Mouse (Mus musculus) large intestine, adult 2 months (tissue): ENCODE data around the gene Tshz2. TPM values are rescaled to one million over a fixed set of nuclear protein-coding genes. Genes with fewer than 3 reads are reported as not detected.
"Not testable (repeated sequence)": the region's sequence is repeated elsewhere in the genome, so short reads cannot be mapped to it uniquely, and the experiment has no call there.

Source experiments
- DNase-seq: peaks from one replicate; pipeline ENCODE4 v3.0.0-alpha.2; 2012; ENCODE audit warnings: low read depth, low spot score
- WGBS: fragments of 180-500 bp; shearing (Covaris S2); methylation state at CpG from one replicate; pipeline ENCODE4 v1.1.7; 2018; 5-methylcytosine and 5-hydroxymethylcytosine counted together
- polyA plus RNA-seq: library from polyadenylated mRNA; depleted of rRNA; stranded (reverse); fragments of >200 nt; gene quantifications from 2 replicates; pipeline ENCODE4 v1.2.3, GENCODE M21; 2012

Tshz2 gene
- polyA plus RNA-seq, 1 experiment = 5.9 TPM

- 95% methylated on average over 13 of the region's 13 CpGs for WGBS
Measured at GRCm38 (mm10) chr2:169838521-169838920, 205.7 kb downstream of the Tshz2 start.

GRCm38 (mm10) chr2:169841442-169841841 is 208.6 kb downstream of the Tshz2 start:
- DNase-seq = no peak
- WGBS = 76% methylated on average over 10 of the region's 10 CpGs

More at GRCm38 (mm10) chr2:169838521-169838920, 205.7 kb downstream of the Tshz2 start:
- DNase-seq = no peak

GRCm38 (mm10) chr2:169842494-169842893 is 209.7 kb downstream of the Tshz2 start:
- DNase-seq = no peak
- 62% methylated on average over 6 of the region's 6 CpGs for WGBS

- no peak for DNase-seq
- WGBS = 63% methylated on average over 6 of the region's 6 CpGs
Measured at GRCm38 (mm10) chr2:169843553-169843952, 210.7 kb downstream of the Tshz2 start.

GRCm38 (mm10) chr2:169849077-169849476 is 216.3 kb downstream of the Tshz2 start:
- DNase-seq = no peak
- whole genome bisulfite sequencing = 48% methylated on average over 7 of the region's 7 CpGs

GRCm38 (mm10) chr2:169849541-169849940 is 216.7 kb downstream of the Tshz2 start:
- 87% methylated on average over 3 of the region's 3 CpGs for WGBS

GRCm38 (mm10) chr2:169851606-169852005 is 218.8 kb downstream of the Tshz2 start:
- 79% methylated on average over 5 of the region's 5 CpGs for WGBS
- DNase-seq = no peak

More at GRCm38 (mm10) chr2:169849541-169849940, 216.7 kb downstream of the Tshz2 start:
- DNase-seq = no peak

GRCm38 (mm10) chr2:169854491-169854890 is 221.7 kb downstream of the Tshz2 start:
- DNase-seq = no peak
- WGBS = 72% methylated on average over 11 of the region's 11 CpGs

GRCm38 (mm10) chr2:169857041-169857440 is 224.2 kb downstream of the Tshz2 start:
- not testable (repeated sequence) for DNase-seq

- DNase-seq = no peak
- 56% methylated on average over 4 of the region's 4 CpGs for WGBS
Measured at GRCm38 (mm10) chr2:169859078-169859855, 226.5 kb downstream of the Tshz2 start.

- 56% methylated on average over 5 of the region's 5 CpGs for WGBS
- DNase-seq = no peak
Measured at GRCm38 (mm10) chr2:169860895-169861294, 228.1 kb downstream of the Tshz2 start.

- 57% methylated on average over 6 of the region's 6 CpGs for WGBS
- no peak for DNase-seq
Measured at GRCm38 (mm10) chr2:169862701-169863100, 229.9 kb downstream of the Tshz2 start.

- no peak for DNase-seq
- WGBS = 74% methylated on average over 7 of the region's 7 CpGs
Measured at GRCm38 (mm10) chr2:169869468-169869867, 236.7 kb downstream of the Tshz2 start.

GRCm38 (mm10) chr2:169870503-169870902 is 237.7 kb downstream of the Tshz2 start:
- DNase-seq = no peak
- WGBS = 65% methylated on average over 5 of the region's 5 CpGs

GRCm38 (mm10) chr2:169871436-169872060 is 238.7 kb downstream of the Tshz2 start:
- no peak for DNase-seq
- 88% methylated on average over 8 of the region's 8 CpGs for WGBS

- WGBS = 75% methylated on average over 16 of the region's 16 CpGs
- no peak for DNase-seq
Measured at GRCm38 (mm10) chr2:169873442-169873841, 240.6 kb downstream of the Tshz2 start.

GRCm38 (mm10) chr2:169887921-169888320 is 255.1 kb downstream of the Tshz2 start:
- WGBS = 91% methylated on average over 9 of the region's 9 CpGs
- DNase-seq = no peak

GRCm38 (mm10) chr2:169892441-169893038 is 259.7 kb downstream of the Tshz2 start:
- 56% methylated on average over 14 of the region's 14 CpGs for WGBS
- DNase-seq = no peak

GRCm38 (mm10) chr2:169902896-169903295 is 270.1 kb downstream of the Tshz2 start:
- 88% methylated on average over 7 of the region's 7 CpGs for WGBS

GRCm38 (mm10) chr2:169906396-169906795 is 273.6 kb downstream of the Tshz2 start:
- 10% methylated on average over 9 of the region's 9 CpGs for WGBS
- no peak for DNase-seq

More at GRCm38 (mm10) chr2:169902896-169903295, 270.1 kb downstream of the Tshz2 start:
- no peak for DNase-seq

- DNase-seq = no peak
- WGBS = 82% methylated on average over 7 of the region's 7 CpGs
Measured at GRCm38 (mm10) chr2:169907979-169908378, 275.2 kb downstream of the Tshz2 start.
